Mouse (Mus musculus) B cell, adult 2 months (primary cell): ENCODE measurements at regions not wholly inside any gene's neighbourhood (a gene's known extent, or its start where the extent isn't known, plus 50 kb on each side); places are given as distances from the start of the nearest gene placed in this dataset.

Source experiments
- DNase-seq, 2 experiments: peaks; one replicate each; pipeline ENCODE4 v3.0.0; 2022

- DNase-seq, result no peak
Observed at GRCm38 (mm10) chr1:127001700-127002099, 171.1 kb upstream of the Nckap5 start.

- peak; percentile 14 to 26 for DNase-seq
Observed at GRCm38 (mm10) chr1:126993061-126993640, 162.6 kb upstream of the Nckap5 start.

DNA sequence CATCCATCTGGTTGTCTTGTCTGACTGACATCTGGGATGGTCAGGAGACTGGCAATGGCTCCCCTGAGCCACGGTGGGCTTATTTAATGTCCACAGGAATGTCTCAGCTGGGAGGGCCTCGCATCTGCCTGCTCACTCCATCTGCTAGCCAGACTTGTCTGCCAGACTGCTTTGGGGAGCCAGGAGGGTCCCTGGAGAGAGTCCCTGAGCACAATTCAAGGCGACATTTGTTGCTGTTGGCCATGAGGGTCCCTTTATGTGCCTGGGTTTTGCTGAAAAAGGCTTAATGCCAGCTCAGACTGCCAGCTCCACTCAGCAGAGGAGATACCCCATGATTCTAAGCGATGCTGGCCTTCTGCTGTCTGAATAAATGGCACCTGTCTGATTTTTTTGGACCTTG is 161.8 kb upstream of the Nckap5 start:
- no peak for DNase-seq

DNA sequence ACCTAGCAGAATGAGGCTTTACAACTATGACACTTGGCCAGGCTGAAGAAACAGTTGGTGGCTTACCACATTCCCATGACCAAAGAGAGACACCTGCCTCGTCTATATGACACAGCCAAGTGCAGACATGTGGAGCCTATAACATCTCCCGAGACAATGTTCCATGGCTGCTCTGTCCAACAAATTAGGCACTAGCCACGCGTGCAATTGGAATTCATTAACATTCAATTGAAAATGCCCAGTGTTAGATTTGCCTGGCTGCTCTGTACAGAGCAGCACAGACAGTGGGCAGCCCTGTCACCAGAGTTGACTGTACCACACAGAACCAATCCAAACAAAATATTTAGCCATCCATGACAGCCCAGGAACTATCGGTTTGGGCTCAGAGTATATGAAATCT is 152.2 kb upstream of the Nckap5 start:
- DNase-seq, result no peak

- DNase-seq, result no peak
Observed at GRCm38 (mm10) chr1:126980311-126980710, 149.7 kb upstream of the Nckap5 start.

DNA sequence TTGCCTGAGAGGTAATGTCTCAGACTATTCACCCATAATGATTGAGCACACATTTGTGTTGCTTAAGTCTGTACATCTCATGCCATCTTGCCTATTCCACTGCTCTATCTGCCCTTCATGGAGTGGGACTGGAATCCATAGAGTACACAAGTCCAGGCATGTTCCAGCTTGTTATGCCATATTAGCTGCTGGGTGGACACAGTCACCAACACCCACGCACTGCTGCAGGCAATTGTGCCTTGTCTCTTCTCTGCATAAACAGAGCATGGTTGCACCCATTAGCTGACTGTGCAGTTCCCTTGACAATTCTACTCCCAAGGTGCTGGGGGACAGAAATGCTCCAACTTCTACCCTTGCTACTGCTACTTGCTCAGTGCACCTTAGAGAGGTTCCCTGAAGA is 143.3 kb upstream of the Nckap5 start:
- DNase-seq, result no peak

GRCm38 (mm10) chr1:126971777-126972421 is 141.3 kb upstream of the Nckap5 start:
- no peak for DNase-seq

GRCm38 (mm10) chr1:126971118-126971517 is 140.5 kb upstream of the Nckap5 start:
- DNase-seq, result no peak

- DNase-seq, result no peak
Observed at GRCm38 (mm10) chr1:126966394-126966793, 135.8 kb upstream of the Nckap5 start.

DNA sequence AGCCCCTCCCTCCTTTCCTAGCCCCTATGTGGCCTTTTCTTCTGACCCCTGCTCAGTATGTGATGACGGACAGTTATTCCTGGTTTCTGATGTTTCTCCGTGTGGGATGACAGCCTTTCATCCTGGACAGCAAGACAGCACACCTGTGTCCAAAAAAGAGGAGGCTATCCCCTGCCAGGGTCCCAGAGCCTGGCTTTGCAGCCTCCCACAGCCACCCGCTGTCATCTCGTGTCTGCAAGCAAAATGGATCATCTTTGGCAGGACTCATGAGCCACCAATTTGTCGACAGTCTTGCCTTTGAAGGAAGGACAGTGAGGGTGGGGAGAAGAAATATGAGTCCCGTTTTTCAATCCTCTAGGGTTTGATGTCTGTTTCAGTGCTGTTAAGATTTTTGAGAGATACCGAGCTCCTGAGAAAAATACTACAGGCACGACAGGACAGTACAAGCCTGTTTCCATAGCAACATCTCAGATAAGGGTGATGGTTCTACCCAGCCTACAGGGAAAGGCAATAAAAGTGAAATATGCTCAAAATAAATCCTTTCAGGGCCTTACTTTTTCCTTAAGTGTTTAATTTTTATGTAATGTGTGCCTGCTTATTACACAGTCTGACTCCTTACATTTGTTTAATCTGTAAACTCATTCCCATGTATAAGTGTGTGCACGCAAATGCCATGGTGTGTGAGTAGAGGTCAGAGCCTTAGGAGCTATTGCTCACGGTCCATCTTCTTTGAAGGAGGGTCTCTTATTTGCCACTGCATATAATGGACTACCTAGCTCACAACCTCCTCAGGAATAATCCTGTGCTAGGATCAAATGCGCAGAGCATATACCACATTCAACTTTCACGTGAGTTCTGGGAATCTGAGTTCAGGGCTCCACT is 125.5 kb upstream of the Nckap5 start:
- no peak for DNase-seq

DNA sequence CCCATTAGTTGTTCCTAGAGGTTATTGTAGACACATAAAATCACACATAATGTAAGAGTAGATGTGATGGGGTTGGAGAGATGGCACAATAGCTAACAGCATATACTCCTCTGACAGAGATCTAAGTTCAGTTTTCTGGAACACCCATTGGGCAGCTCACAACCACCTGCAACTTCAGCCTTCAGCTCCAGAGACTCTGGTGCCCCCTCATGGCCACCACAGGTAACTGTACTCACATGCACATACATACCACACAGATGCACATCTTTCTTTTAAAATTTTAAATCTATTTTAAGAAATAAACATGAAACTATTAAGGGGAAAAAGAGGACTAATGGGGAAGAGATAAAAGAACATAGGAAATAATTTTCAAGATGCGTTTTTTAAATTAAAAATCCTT is 117.3 kb upstream of the Nckap5 start:
- no peak for DNase-seq

GRCm38 (mm10) chr1:126932658-126933057 is 102.1 kb upstream of the Nckap5 start:
- no peak for DNase-seq

DNA sequence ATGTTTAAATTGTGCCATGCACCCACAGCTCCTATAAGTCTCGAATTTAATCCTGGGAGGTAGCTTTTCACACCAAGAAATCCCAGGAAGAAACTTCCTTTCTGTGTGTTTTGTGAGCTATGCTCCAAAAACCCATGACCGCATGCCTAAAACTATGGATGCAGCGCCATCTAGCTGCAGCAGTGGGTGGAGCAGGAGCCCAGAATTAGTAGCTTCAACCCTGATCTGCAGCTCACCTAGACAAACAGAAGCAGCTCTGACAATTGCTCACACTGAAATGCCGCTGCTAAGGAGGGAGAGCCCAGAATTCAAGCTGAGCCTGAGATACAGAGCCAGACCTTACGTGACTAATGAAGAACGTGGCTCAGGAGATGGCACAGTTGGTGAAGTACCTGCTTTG is 101.2 kb upstream of the Nckap5 start:
- peak; percentile 58 to 62 for DNase-seq

GRCm38 (mm10) chr1:126931093-126931492 is 100.5 kb upstream of the Nckap5 start:
- no peak for DNase-seq

GRCm38 (mm10) chr1:126930611-126931010 is 100.0 kb upstream of the Nckap5 start:
- DNase-seq, result no peak

- DNase-seq, result peak; percentile 22 to 38
Observed at GRCm38 (mm10) chr1:126929666-126930065, 99.1 kb upstream of the Nckap5 start.

DNA sequence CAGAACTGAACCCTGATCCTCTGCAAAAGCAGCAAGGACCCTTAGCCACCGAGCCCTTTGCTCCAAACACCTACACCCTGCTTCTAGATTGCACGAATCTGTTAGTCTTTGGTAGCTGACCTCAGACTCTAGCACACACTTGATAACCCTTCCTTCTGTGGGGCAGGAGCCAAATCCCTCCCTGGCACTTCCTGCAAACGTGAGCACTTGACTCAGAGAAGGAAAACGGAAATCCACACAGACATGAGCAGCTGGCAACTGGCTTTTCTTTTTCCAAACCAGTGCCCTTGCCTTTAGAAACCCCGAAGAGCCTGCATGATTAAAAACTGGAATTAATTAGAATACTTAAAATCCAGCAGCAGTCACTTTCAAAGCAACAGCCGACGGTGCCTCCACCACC is 97.6 kb upstream of the Nckap5 start:
- DNase-seq, result no peak

DNA sequence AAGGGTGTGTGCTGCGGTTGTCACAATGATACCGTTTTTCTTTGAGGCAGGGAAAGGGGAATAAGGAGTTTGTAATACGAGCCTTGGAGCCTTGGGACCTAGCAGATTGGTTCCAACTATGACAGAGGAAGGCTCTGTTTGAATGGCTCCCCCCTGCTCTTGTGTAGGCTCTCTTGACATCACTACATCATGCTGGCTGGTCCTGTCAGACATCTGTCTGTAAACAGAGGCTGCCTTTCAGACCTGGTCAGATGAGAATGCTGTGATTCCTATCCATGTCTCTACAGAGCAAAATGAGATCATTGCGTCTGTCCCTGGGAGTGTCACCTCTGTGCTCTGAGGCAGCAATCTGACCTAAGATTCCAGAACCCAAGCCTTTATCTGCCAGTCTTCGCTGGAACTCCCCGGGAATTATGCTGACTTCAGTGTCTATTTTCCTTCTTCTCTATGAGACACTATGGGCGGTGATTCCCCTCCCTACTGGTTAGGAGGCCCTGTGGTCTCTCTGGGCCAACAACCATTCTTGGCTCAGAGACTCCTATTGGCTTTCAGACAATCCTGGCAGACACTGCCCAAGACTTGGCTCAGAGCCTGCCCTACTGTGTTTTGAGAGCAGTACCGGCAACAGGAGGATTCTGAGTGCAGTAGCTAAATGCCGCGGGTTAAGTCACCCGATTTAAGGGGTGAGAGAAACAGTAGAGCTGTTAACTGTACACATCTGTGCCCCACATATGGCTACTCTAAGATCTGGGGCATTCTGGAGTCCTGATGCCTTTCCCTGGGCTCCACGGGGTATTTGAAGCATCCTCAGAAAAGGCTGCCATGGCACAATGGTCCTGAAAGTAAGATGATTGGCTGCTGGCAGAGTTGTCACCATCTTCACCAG is 94.8 kb upstream of the Nckap5 start:
- DNase-seq, result no peak

GRCm38 (mm10) chr1:126923981-126924380 is 93.4 kb upstream of the Nckap5 start:
- no peak for DNase-seq

DNA sequence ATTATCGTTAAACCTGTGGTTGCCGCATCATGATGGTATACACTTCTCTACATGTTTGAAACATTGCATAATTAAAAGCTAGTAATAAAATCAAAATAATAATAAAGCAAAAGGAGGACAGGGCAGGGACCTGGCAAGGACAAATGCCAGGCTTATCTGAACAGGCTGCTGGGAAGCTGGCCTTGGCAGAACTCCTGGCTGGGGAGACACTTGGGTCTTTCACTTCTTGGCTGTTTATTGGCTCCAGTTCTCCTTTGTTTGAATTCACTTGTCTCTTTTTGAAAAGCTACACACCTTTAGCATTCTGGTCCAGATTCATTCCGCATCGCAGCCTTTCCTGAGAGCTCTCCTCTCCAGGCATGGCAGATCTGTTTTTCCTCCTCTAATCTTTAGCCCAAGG is 91.6 kb upstream of the Nckap5 start:
- DNase-seq, result no peak

GRCm38 (mm10) chr1:126918876-126919275 is 88.3 kb upstream of the Nckap5 start:
- DNase-seq, result no peak

DNA sequence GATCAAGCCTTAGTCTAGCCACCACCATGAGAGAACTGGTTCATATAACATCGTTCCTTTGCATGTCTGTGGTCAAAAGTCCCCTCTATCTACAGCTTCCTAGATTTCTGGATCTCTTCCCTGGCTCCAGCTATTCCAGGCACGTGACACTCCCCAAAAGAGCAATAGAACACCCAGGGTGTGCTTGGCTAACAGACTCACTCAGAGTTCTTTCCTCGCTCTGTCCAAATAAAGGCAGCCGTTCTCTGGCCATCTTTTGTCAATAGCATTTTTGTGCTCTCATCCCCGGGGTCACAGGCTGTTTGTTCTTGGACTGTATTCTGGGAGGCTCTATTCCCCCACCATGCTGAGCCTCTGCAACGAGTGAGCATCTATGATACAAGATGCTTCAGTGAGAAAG is 87.3 kb upstream of the Nckap5 start:
- DNase-seq, result no peak

- DNase-seq, result no peak
Observed at GRCm38 (mm10) chr1:126916369-126916768, 85.8 kb upstream of the Nckap5 start.
